9 mouse cellular contexts compared by ENCODE assay signal in the genomic region with DNA sequence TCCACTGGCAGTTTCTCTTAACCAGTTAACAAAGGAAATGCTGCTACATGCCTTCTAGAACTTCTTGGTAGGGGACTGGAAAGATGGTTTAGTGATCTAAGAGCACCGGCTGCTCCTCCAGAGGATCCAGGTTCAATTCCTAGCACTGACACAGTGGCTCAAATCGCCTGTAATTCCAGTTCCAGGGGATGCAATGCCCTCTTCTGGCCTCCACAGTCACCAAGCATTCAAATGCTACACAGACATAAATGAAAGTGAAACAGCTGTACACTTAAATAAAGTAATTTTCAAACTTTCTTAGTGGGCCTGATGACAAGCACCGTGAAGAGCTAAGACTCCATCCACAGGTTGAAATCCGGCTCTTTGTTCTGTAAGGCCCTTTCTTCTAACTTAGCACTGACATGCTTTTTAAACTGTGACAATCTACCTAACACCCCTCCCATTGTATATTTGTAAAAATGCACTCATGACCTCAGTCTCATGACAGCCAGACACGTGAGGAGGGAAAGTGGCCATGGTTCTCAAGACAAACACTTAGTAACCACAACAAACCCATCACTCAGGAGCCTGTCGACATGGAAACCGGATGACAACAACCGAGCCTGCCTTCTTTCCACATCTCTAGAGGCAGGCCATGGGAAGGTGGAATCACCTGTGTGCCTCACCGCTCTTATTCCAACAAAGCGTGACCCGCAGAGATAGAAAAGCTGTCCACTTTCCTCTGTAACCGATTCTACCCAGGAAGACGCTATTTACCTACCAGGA.
DNase-seq lines count a peak whose midpoint lies in the region; ATAC-seq and TF ChIP-seq lines count a peak whose summit lies in the region.
"Had no signal": no experiment of that assay in that cellular context is flagged by ENCODE, and none has a peak within 500 bp of the region (broad histone marks: within the 10 kb centered on the region; RNA-seq: fewer than 3 reads in every experiment).

No protein-coding gene starts in this region.

- no peak for DNase-seq in left cerebral cortex, adult 2 months (ENCODE audit: extremely low spot score in 1 of 2, low spot score in 2 of 2)
- no peak for DNase-seq in left cerebral cortex, postnatal 14 days (ENCODE audit: low spot score in 2 of 2)
- peak; percentile 86 for DNase-seq in lung, postnatal 36 days
- no peak for DNase-seq in testis, postnatal 14 days (ENCODE audit: low spot score)
- DNase-seq in ovary, postnatal 10 days (ENCODE audit: low spot score): no peak
- DNase-seq in layer of hippocampus, postnatal 14 days (ENCODE audit: low spot score in 2 of 2): no peak

- H3K27me3 ChIP-seq in forebrain, embryonic 16.5 days (replicated peaks; ENCODE audit: control insufficient read depth, insufficient read depth, low read length): no peaks in the 10 kb centered on the region

- H3K27ac ChIP-seq in left cerebral cortex, adult 2 months: peak overlapping the region; percentile 50; the same call in 1 of the 2 replicates
- peak overlapping the region; percentile 95 for H3K27ac ChIP-seq in forebrain, embryonic 16.5 days (ENCODE audit: low read length)

- no peak overlapping the region for H3K4me3 ChIP-seq in left cerebral cortex, adult 2 months
- no peak overlapping the region for H3K4me3 ChIP-seq in forebrain, embryonic 16.5 days (replicated peaks; ENCODE audit: low read length)
- H3K4me3 ChIP-seq: myocyte had no signal

- 75% methylated on average over 13 of the region's 13 CpGs for WGBS in forebrain, embryonic 16.5 days

- no peaks in the 10 kb centered on the region for H3K36me3 ChIP-seq in forebrain, embryonic 16.5 days (ENCODE audit: control insufficient read depth, insufficient read depth)

- intact Hi-C loops in left cerebral cortex, adult 2 months (cut with DNase I): no loop called here
- intact Hi-C loops in left cerebral cortex, postnatal 14 days (cut with DNase I): no loop called here

- no peak overlapping the region for H3K9ac ChIP-seq in forebrain, embryonic 16.5 days (replicated peaks; ENCODE audit: low read depth, low read length)

- H3K4me1 ChIP-seq in forebrain, embryonic 16.5 days (replicated peaks; ENCODE audit: control insufficient read depth, insufficient read depth, low read length): peaks cover 55% of the 10 kb centered on the region

- H3K4me2 ChIP-seq in forebrain, embryonic 16.5 days (ENCODE audit: low read length): peak overlapping the region; percentile 32

- ATAC-seq in forebrain, embryonic 16.5 days: no peak
- ATAC-seq: inflammation-experienced regulatory T-cells, adult 6 months had no signal

- peak; percentile 22 for TF ChIP-seq CTCF in left cerebral cortex, adult 2 months (IDR thresholded peaks at IDR 0.05)

- no peaks in the 10 kb centered on the region for H3K9me3 ChIP-seq in forebrain, embryonic 16.5 days (ENCODE audit: control insufficient read depth, low read length)
